Mouse (Mus musculus): ENCODE measurements around the gene Entpd4b. TPM values are rescaled to one million over a fixed set of nuclear protein-coding genes. Genes with fewer than 3 reads are reported as not detected.
"Not testable (repeated sequence)": the region's sequence is repeated elsewhere in the genome, so short reads cannot be mapped to it uniquely, and the experiment has no call there.

Entpd4b gene
- polyA plus RNA-seq, 1 experiment from 2014 or later: 9.6 TPM

DNA sequence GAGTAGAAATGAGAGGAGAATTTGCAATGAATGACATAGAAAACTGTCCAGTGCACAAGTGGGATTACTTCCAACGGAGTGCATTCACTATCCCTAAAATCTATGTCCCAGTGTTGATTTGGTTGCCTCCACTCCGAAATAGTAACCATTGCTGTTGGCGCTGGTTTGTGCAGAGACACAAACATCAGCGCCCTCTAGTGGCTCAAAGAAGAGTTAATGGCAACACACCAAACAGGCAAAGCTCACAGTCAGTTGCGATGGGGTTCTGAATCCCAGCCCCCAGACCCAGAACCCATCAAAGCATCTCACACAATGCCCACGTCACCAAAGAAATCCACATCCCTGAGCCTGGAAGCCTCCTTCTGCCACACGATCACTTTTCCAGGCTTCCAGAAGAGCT, 11.2 kb upstream of the Entpd4b start:
- WGBS: no CpG with 5 or more reads among the region's 7 CpGs
- H3K9ac ChIP-seq (ENCODE audit: low read length): not testable (repeated sequence)

DNA sequence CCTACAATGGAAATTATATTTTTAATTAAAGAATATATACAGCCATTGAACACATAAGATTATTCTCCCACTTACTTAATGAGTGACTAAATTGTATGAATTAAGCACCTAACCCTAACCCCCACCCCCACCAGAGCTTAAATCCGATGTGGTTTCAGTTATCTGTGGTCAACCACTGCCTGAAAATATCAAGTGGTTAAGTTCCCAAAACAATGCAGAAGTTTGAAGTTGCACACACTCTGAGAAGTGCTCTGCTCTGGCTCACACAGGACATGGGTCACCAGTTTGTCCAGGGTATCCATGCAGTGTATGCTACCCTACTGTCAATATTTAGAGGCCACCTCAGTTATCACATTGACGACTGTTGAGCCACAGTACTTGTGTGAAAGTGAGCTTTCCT, 10.2 kb upstream of the Entpd4b start:
- ATAC-seq (ENCODE audit: low FRiP score); H3K9ac ChIP-seq (ENCODE audit: low read length); H3K27ac ChIP-seq (ENCODE audit: low read depth, low read length); H3K4me1 ChIP-seq (ENCODE audit: control insufficient read depth, insufficient read depth, low read length); DNase-seq (ENCODE audit: low spot score, missing footprints); H3K27me3 ChIP-seq (ENCODE audit: control insufficient read depth, insufficient read depth, low read length); H3K9me3 ChIP-seq (ENCODE audit: control insufficient read depth, low read length); H3K36me3 ChIP-seq (ENCODE audit: control insufficient read depth, insufficient read depth, low read length); H3K4me3 ChIP-seq (ENCODE audit: low read depth, low read length); H3K4me2 ChIP-seq: not testable (repeated sequence)
- no CpG with 5 or more reads among the region's 2 CpGs for WGBS

More for the DNA sequence above, 11.2 kb upstream of the Entpd4b start:
- DNase-seq (ENCODE audit: low spot score, missing footprints); H3K4me2 ChIP-seq; ATAC-seq (ENCODE audit: low FRiP score); H3K36me3 ChIP-seq (ENCODE audit: control insufficient read depth, insufficient read depth, low read length); H3K27ac ChIP-seq (ENCODE audit: low read depth, low read length); H3K4me3 ChIP-seq (ENCODE audit: low read depth, low read length); H3K27me3 ChIP-seq (ENCODE audit: control insufficient read depth, insufficient read depth, low read length); H3K4me1 ChIP-seq (ENCODE audit: control insufficient read depth, insufficient read depth, low read length); H3K9me3 ChIP-seq (ENCODE audit: control insufficient read depth, low read length): not testable (repeated sequence)

DNA sequence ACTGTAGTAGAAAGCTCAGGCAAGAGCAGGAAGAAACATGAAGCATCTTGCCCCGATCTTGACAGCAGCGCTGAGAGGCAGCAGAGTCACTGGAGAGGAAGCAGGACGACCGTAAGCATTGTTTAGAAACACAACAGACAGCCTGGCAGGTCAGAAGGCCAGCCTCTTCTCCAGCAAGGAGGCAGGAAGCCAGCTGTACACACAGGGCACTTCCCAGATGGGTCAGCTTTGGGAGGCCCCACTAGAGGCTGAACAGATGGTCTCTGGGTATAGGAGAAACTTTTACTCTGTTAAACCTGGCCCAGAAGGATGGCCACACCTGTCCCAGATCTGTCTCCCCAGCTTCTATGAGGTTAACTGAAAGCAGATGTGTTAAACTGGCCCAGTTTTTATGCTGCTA, 7.9 kb upstream of the Entpd4b start:
- not testable (repeated sequence) for H3K4me1 ChIP-seq (ENCODE audit: control insufficient read depth, insufficient read depth, low read length)

DNA sequence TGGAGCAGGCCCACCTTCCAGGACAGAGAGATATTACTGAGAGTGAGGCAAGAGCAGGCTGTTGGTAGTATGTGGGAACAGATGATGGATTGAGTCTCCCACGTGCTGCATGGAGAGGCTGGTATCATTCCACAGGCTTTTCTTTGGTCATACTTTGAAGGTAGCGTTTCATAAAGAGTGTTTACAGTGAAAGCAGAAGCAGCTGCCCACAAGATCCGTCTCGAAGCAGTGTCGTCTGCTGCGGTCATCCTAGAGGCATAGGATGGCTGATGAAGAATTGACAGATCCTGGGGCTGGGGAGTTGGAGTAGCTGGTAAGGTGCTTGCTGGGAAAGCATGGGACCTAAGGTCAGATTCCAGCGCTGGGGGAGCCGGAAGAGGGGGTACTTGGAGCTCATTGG, 1.6 kb downstream of the Entpd4b start:
- H3K4me2 ChIP-seq; ATAC-seq (ENCODE audit: low FRiP score); H3K36me3 ChIP-seq (ENCODE audit: control insufficient read depth, insufficient read depth, low read length); H3K27me3 ChIP-seq (ENCODE audit: control insufficient read depth, insufficient read depth, low read length); H3K9me3 ChIP-seq (ENCODE audit: control insufficient read depth, low read length); H3K4me3 ChIP-seq (ENCODE audit: low read depth, low read length); H3K4me1 ChIP-seq (ENCODE audit: control insufficient read depth, insufficient read depth, low read length); H3K27ac ChIP-seq (ENCODE audit: low read depth, low read length); DNase-seq (ENCODE audit: low spot score, missing footprints); H3K9ac ChIP-seq (ENCODE audit: low read length): not testable (repeated sequence)
- WGBS: no CpG with 5 or more reads among the region's 8 CpGs

More for the DNA sequence above, 7.9 kb upstream of the Entpd4b start:
- H3K36me3 ChIP-seq (ENCODE audit: control insufficient read depth, insufficient read depth, low read length); H3K4me2 ChIP-seq; H3K27ac ChIP-seq (ENCODE audit: low read depth, low read length); H3K4me3 ChIP-seq (ENCODE audit: low read depth, low read length); H3K9me3 ChIP-seq (ENCODE audit: control insufficient read depth, low read length); H3K27me3 ChIP-seq (ENCODE audit: control insufficient read depth, insufficient read depth, low read length); H3K9ac ChIP-seq (ENCODE audit: low read length); DNase-seq (ENCODE audit: low spot score, missing footprints); ATAC-seq (ENCODE audit: low FRiP score): not testable (repeated sequence)
- no CpG with 5 or more reads among the region's 4 CpGs for WGBS

DNA sequence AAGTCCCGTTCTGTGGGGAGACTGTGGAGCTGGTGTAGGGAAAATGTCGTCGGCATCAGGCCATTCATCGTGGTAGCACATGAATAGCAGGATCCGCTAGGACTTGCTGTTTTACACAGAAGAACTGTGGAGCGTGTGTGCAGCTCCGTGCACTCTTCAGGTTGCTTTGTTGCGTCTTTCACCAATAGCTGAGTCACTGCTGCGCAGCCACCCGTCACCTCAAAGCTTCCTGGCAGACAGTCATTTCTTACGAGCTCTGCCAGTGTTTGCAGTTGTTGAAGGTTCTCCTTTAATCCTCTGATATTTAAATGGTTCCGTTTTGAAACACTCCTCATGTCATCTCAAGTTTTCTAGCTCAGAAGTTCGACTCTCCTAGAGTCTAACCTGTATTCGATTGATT, 2.3 kb downstream of the Entpd4b start:
- not testable (repeated sequence) for H3K4me3 ChIP-seq (ENCODE audit: low read depth, low read length)

More for the DNA sequence above, 2.3 kb downstream of the Entpd4b start:
- H3K36me3 ChIP-seq (ENCODE audit: control insufficient read depth, insufficient read depth, low read length); H3K27me3 ChIP-seq (ENCODE audit: control insufficient read depth, insufficient read depth, low read length); H3K27ac ChIP-seq (ENCODE audit: low read depth, low read length); DNase-seq (ENCODE audit: low spot score, missing footprints); H3K9ac ChIP-seq (ENCODE audit: low read length); ATAC-seq (ENCODE audit: low FRiP score); H3K4me2 ChIP-seq; H3K9me3 ChIP-seq (ENCODE audit: control insufficient read depth, low read length); H3K4me1 ChIP-seq (ENCODE audit: control insufficient read depth, insufficient read depth, low read length): not testable (repeated sequence)
- WGBS: no CpG with 5 or more reads among the region's 14 CpGs

Other genes with a start within 250 kb of the Entpd4b start
- gene Gm16867, start 52.1 kb upstream of the Entpd4b start, polyA plus RNA-seq (2014; fragmentation: Nextera tagmentation; extraction: Ambion mirVana): not detected in 2 replicates
- gene Gm27179, start 42.9 kb upstream of the Entpd4b start, polyA plus RNA-seq (2014; fragmentation: Nextera tagmentation; extraction: Ambion mirVana): not detected in 2 replicates